Comparison of ENCODE assay signal across 12 mouse cellular contexts in genomic region chr3:121418251-121418601, GRCm38 (mm10). TPM values are rescaled to one million over a fixed set of nuclear protein-coding genes. Genes with fewer than 3 reads are reported as not detected.
DNase-seq lines count a peak whose midpoint lies in the region; ATAC-seq and TF ChIP-seq lines count a peak whose summit lies in the region.
"Had no signal": no experiment of that assay in that cellular context is flagged by ENCODE, and none has a peak within 500 bp of the region (broad histone marks: within the 10 kb centered on the region; RNA-seq: fewer than 3 reads in every experiment).

No protein-coding gene starts in this region.

- 10% methylated on average over 6 of the region's 6 CpGs for WGBS in forebrain, embryonic 10.5 days
- 12% methylated on average over 6 of the region's 6 CpGs for WGBS in forebrain, embryonic 16.5 days
- WGBS in heart, postnatal 0 days = 40% methylated on average over 6 of the region's 6 CpGs
- 5% methylated on average over 6 of the region's 6 CpGs for WGBS in midbrain, embryonic 12.5 days
- 13% methylated on average over 6 of the region's 6 CpGs for WGBS in midbrain, embryonic 15.5 days
- 61% methylated on average over 6 of the region's 6 CpGs for WGBS in limb, embryonic 14.5 days

- no peak for TF ChIP-seq POLR2A in limb, embryonic 14.5 days (IDR thresholded peaks at IDR 0.05; ENCODE audit: borderline replicate concordance, extremely low read depth, insufficient read depth, insufficient read length)

- H3K9ac ChIP-seq in forebrain, embryonic 16.5 days (replicated peaks; ENCODE audit: low read depth, low read length) = no peak overlapping the region
- H3K9ac ChIP-seq in heart, postnatal 0 days (replicated peaks; ENCODE audit: low read depth, low read length) = no peak overlapping the region
- H3K9ac ChIP-seq in midbrain, embryonic 12.5 days (replicated peaks) = no peak overlapping the region
- no peak overlapping the region for H3K9ac ChIP-seq in midbrain, embryonic 15.5 days
- no peak overlapping the region for H3K9ac ChIP-seq in limb, embryonic 14.5 days (ENCODE audit: low read depth, low read length, severe bottlenecking)
- H3K9ac ChIP-seq: hindbrain, embryonic 15.5 days had no signal

- no peak for ATAC-seq in forebrain, embryonic 16.5 days
- ATAC-seq in heart, postnatal 0 days (ENCODE audit: insufficient read depth, low read depth) = no peak; the same call in 1 of the 2 replicates
- peak; percentile 39; the same call in 1 of the 2 replicates for ATAC-seq in midbrain, embryonic 12.5 days (ENCODE audit: low FRiP score, low read depth)
- ATAC-seq in midbrain, embryonic 15.5 days (replicated peaks) = no peak
- ATAC-seq in limb, embryonic 14.5 days (ENCODE audit: low FRiP score, low read depth) = no peak

- no peak for TF ChIP-seq CTCF in heart, postnatal 0 days (IDR thresholded peaks at IDR 0.05; ENCODE audit: low read depth)

- H3K4me1 ChIP-seq in forebrain, embryonic 10.5 days = peaks cover 28% of the 10 kb centered on the region
- H3K4me1 ChIP-seq in forebrain, embryonic 16.5 days (replicated peaks; ENCODE audit: control insufficient read depth, insufficient read depth, low read length) = peaks cover 6% of the 10 kb centered on the region; the same call in 1 of the 2 replicates
- peaks cover 10% of the 10 kb centered on the region; the same call in 1 of the 2 replicates for H3K4me1 ChIP-seq in heart, postnatal 0 days (ENCODE audit: control insufficient read depth, insufficient read depth)
- peaks cover 11% of the 10 kb centered on the region for H3K4me1 ChIP-seq in midbrain, embryonic 12.5 days
- no peaks in the 10 kb centered on the region for H3K4me1 ChIP-seq in midbrain, embryonic 15.5 days
- peaks cover 9% of the 10 kb centered on the region for H3K4me1 ChIP-seq in limb, embryonic 14.5 days (ENCODE audit: control insufficient read depth, insufficient read depth, low read length)
- H3K4me1 ChIP-seq: hindbrain, embryonic 15.5 days had no signal

- intact Hi-C loops in heart, postnatal 14 days (cut with DNase I) = no loop called here

- H3K27ac ChIP-seq in forebrain, embryonic 10.5 days = 0 out of 2 replicates have a peak overlapping the region, but pooled peaks have one; percentile 54
- no peak overlapping the region for H3K27ac ChIP-seq in forebrain, embryonic 16.5 days (ENCODE audit: low read length)
- peak overlapping the region; percentile 16 for H3K27ac ChIP-seq in heart, postnatal 0 days (ENCODE audit: low read depth)
- no peak overlapping the region for H3K27ac ChIP-seq in midbrain, embryonic 12.5 days (replicated peaks)
- no peak overlapping the region for H3K27ac ChIP-seq in midbrain, embryonic 15.5 days
- H3K27ac ChIP-seq in limb, embryonic 14.5 days (replicated peaks; ENCODE audit: low read depth, low read length) = no peak overlapping the region
- H3K27ac ChIP-seq: hindbrain, embryonic 15.5 days had no signal

- no peak for TF ChIP-seq EP300 in heart, postnatal 0 days (IDR thresholded peaks at IDR 0.05; ENCODE audit: low read depth)

- no peaks in the 10 kb centered on the region for H3K9me3 ChIP-seq in forebrain, embryonic 10.5 days
- H3K9me3 ChIP-seq in forebrain, embryonic 16.5 days (ENCODE audit: control insufficient read depth, low read length) = no peaks in the 10 kb centered on the region
- no peaks in the 10 kb centered on the region for H3K9me3 ChIP-seq in heart, postnatal 0 days (replicated peaks; ENCODE audit: control insufficient read depth, low read length)
- H3K9me3 ChIP-seq in midbrain, embryonic 12.5 days = no peaks in the 10 kb centered on the region
- H3K9me3 ChIP-seq in midbrain, embryonic 15.5 days = no peaks in the 10 kb centered on the region
- H3K9me3 ChIP-seq in limb, embryonic 14.5 days (ENCODE audit: control insufficient read depth, low read length) = no peaks in the 10 kb centered on the region
- H3K9me3 ChIP-seq: hindbrain, embryonic 15.5 days had no signal

- H3K27me3 ChIP-seq in forebrain, embryonic 10.5 days (ENCODE audit: poor library complexity, severe bottlenecking) = peaks cover 16% of the 10 kb centered on the region
- H3K27me3 ChIP-seq in forebrain, embryonic 16.5 days (replicated peaks; ENCODE audit: control insufficient read depth, insufficient read depth, low read length) = no peaks in the 10 kb centered on the region
- H3K27me3 ChIP-seq in heart, postnatal 0 days (ENCODE audit: control insufficient read depth, insufficient read depth, low read length) = no peaks in the 10 kb centered on the region
- no peaks in the 10 kb centered on the region for H3K27me3 ChIP-seq in midbrain, embryonic 12.5 days
- no peaks in the 10 kb centered on the region; the same call in 1 of the 2 replicates for H3K27me3 ChIP-seq in midbrain, embryonic 15.5 days (replicated peaks)
- H3K27me3 ChIP-seq in limb, embryonic 14.5 days (ENCODE audit: control insufficient read depth, insufficient read depth, low read length) = no peaks in the 10 kb centered on the region
- H3K27me3 ChIP-seq: hindbrain, embryonic 15.5 days had no signal

- peak; percentile 39 for DNase-seq in forebrain, embryonic 10.5 days (ENCODE audit: extremely low spot score, low spot score)
- no peak for DNase-seq in heart, postnatal 0 days (ENCODE audit: low spot score)
- no peak for DNase-seq in heart, postnatal 14 days
- peak; percentile 52 for DNase-seq in limb, embryonic 14.5 days (ENCODE audit: low spot score)
- no peak for DNase-seq in cerebellum, adult 11-12 months
- DNase-seq: adrenal gland, adult 2 months; lung, adult 2 months; thymus, adult 2 months had no signal

- no peaks in the 10 kb centered on the region for H3K36me3 ChIP-seq in forebrain, embryonic 10.5 days (replicated peaks)
- no peaks in the 10 kb centered on the region for H3K36me3 ChIP-seq in forebrain, embryonic 16.5 days (ENCODE audit: control insufficient read depth, insufficient read depth)
- H3K36me3 ChIP-seq in heart, postnatal 0 days (replicated peaks; ENCODE audit: control insufficient read depth, insufficient read depth, low read length) = no peaks in the 10 kb centered on the region
- H3K36me3 ChIP-seq in midbrain, embryonic 12.5 days = no peaks in the 10 kb centered on the region
- no peaks in the 10 kb centered on the region for H3K36me3 ChIP-seq in midbrain, embryonic 15.5 days (replicated peaks)
- H3K36me3 ChIP-seq in limb, embryonic 14.5 days (ENCODE audit: control insufficient read depth, insufficient read depth, low read length) = no peaks in the 10 kb centered on the region
- H3K36me3 ChIP-seq: hindbrain, embryonic 15.5 days had no signal

- peak overlapping the region; percentile 24 for H3K4me3 ChIP-seq in forebrain, embryonic 10.5 days
- H3K4me3 ChIP-seq in forebrain, embryonic 16.5 days (replicated peaks; ENCODE audit: low read length) = no peak overlapping the region
- H3K4me3 ChIP-seq in heart, postnatal 0 days (ENCODE audit: low read depth, low read length) = no peak overlapping the region
- no peak overlapping the region for H3K4me3 ChIP-seq in midbrain, embryonic 12.5 days
- H3K4me3 ChIP-seq in midbrain, embryonic 15.5 days = no peak overlapping the region
- no peak overlapping the region for H3K4me3 ChIP-seq in limb, embryonic 14.5 days (replicated peaks; ENCODE audit: low read length)
- H3K4me3 ChIP-seq: hindbrain, embryonic 15.5 days had no signal

- no peak overlapping the region for H3K4me2 ChIP-seq in forebrain, embryonic 16.5 days (ENCODE audit: low read length)
- no peak overlapping the region for H3K4me2 ChIP-seq in heart, postnatal 0 days (ENCODE audit: low read depth, low read length)
- no peak overlapping the region for H3K4me2 ChIP-seq in midbrain, embryonic 12.5 days (replicated peaks)
- no peak overlapping the region for H3K4me2 ChIP-seq in midbrain, embryonic 15.5 days
- H3K4me2 ChIP-seq in limb, embryonic 14.5 days (replicated peaks; ENCODE audit: low read depth, low read length, severe bottlenecking) = no peak overlapping the region
- H3K4me2 ChIP-seq: hindbrain, embryonic 15.5 days had no signal

RNA-seq across cellular contexts. Expression of gene Cnn3, which starts 8.1 kb away (rescaled TPM):
- 843 and 904 TPM in 2 replicates for polyA plus RNA-seq in forebrain, embryonic 10.5 days (2016; fragmentation: Nextera tagmentation; extraction: Ambion mirVana)
- polyA plus RNA-seq in forebrain, embryonic 16.5 days (2015; fragmentation: Nextera tagmentation; extraction: Ambion mirVana) = 554 and 700 TPM in 2 replicates
- total RNA-seq in heart, postnatal 0 days (2014; rRNA removed; ENCODE audit: low replicate concordance) = 132 and 166 TPM in 2 replicates
- polyA plus RNA-seq in heart, postnatal 0 days (2015; fragmentation: Nextera tagmentation; extraction: Ambion mirVana) = 187 and 190 TPM in 2 replicates
- total RNA-seq in heart, postnatal 14 days (2021) = 10 to 100 TPM; 68.1 to 74.9 TPM
- polyA plus RNA-seq in midbrain, embryonic 12.5 days (2016; fragmentation: Nextera tagmentation; extraction: Ambion mirVana) = 905 and 975 TPM in 2 replicates
- 369 and 402 TPM in 2 replicates for polyA plus RNA-seq in midbrain, embryonic 15.5 days (2015; fragmentation: Nextera tagmentation; extraction: Ambion mirVana)
- polyA plus RNA-seq in limb, embryonic 14.5 days (2012; rRNA removed) = 674 and 696 TPM in 2 replicates
- polyA plus RNA-seq in limb, embryonic 14.5 days (2014; fragmentation: Nextera tagmentation; extraction: Ambion mirVana) = 746 and 782 TPM in 2 replicates

Comparison
In these comparisons a context has a peak if more than half of its experiments do, and no peak if none do; other contexts are left out.
1. H3K27ac ChIP-seq: peak in forebrain, embryonic 10.5 days (single experiment) and heart, postnatal 0 days (single experiment); none in forebrain, embryonic 16.5 days (single experiment), midbrain, embryonic 12.5 days (single experiment), midbrain, embryonic 15.5 days (single experiment) and limb, embryonic 14.5 days (single experiment).
2. DNase-seq: peak in forebrain, embryonic 10.5 days (single experiment) and limb, embryonic 14.5 days (single experiment); none in heart, postnatal 0 days (single experiment), heart, postnatal 14 days (0 of 2) and cerebellum, adult 11-12 months (single experiment).